Mouse (Mus musculus): ENCODE results near the gene Bend6. TPM values are rescaled to one million over a fixed set of nuclear protein-coding genes. Genes with fewer than 3 reads are reported as not detected.
"Not testable (repeated sequence)": the region's sequence is repeated elsewhere in the genome, so short reads cannot be mapped to it uniquely, and the experiment has no call there.

Bend6 gene
- polyA plus RNA-seq, 1 experiment from 2014 or later, result 0.61 TPM

- ATAC-seq (replicated peaks; ENCODE audit: low FRiP score, low TSS enrichment, low read depth) (no peak), DNase-seq (ENCODE audit: low spot score) (no peak)
- Histone ChIP-seq H3K4me2 (ENCODE audit: low read length) (no peak overlapping the region), H3K4me3 (ENCODE audit: low read depth, low read length) (no peak overlapping the region), H3K4me1 (replicated peaks; ENCODE audit: control insufficient read depth, insufficient read depth, low read length) (no peaks in the 10 kb centered on the region), H3K9me3 (ENCODE audit: control insufficient read depth, low read length) (no peaks in the 10 kb centered on the region), H3K27me3 (replicated peaks; ENCODE audit: control insufficient read depth, insufficient read depth, low read length) (no peaks in the 10 kb centered on the region), H3K9ac (ENCODE audit: low read length) (no peak overlapping the region), H3K36me3 (ENCODE audit: control insufficient read depth, insufficient read depth, low read length) (no peaks in the 10 kb centered on the region), H3K27ac (ENCODE audit: low read depth) (no peak overlapping the region)
- WGBS, result 88% methylated on average over 3 of the region's 3 CpGs
These were observed 38.2 kb downstream of the Bend6 start for GRCm38 (mm10) chr1:33869437-33869836.

GRCm38 (mm10) chr1:33869031-33869430, 38.6 kb downstream of the Bend6 start:
- Histone ChIP-seq H3K4me3 (ENCODE audit: low read depth, low read length) (no peak overlapping the region), H3K9ac (ENCODE audit: low read length) (no peak overlapping the region), H3K36me3 (ENCODE audit: control insufficient read depth, insufficient read depth, low read length) (no peaks in the 10 kb centered on the region), H3K4me1 (replicated peaks; ENCODE audit: control insufficient read depth, insufficient read depth, low read length) (no peaks in the 10 kb centered on the region), H3K27ac (ENCODE audit: low read depth) (no peak overlapping the region), H3K27me3 (replicated peaks; ENCODE audit: control insufficient read depth, insufficient read depth, low read length) (no peaks in the 10 kb centered on the region), H3K9me3 (ENCODE audit: control insufficient read depth, low read length) (no peaks in the 10 kb centered on the region), H3K4me2 (ENCODE audit: low read length) (no peak overlapping the region)
- DNase-seq (ENCODE audit: low spot score) (no peak), ATAC-seq (replicated peaks; ENCODE audit: low FRiP score, low TSS enrichment, low read depth) (no peak)
- whole genome bisulfite sequencing, result 82% methylated on average over 2 of the region's 2 CpGs

DNA sequence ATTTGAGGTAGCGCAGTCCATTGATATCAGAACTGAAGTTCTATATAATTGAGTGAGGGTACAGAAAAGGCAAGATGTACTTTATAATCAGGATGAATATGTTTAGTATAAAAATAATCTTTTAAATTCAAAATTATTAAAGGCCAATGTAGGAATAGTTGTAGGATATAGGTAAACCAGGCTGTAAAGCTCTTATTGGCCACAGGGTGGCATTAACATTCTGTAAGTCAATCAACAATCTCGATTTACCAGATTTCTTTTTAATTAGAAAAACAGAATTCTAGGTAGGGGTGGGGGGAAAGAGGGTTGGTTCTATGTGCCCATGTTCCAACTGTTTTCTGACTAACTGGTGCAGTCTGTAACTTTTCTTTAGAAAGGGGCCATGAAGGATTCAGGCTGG, 60.8 kb downstream of the Bend6 start:
- Histone ChIP-seq H3K9me3 (ENCODE audit: control insufficient read depth, low read length) (no peaks in the 10 kb centered on the region), H3K27me3 (replicated peaks; ENCODE audit: control insufficient read depth, insufficient read depth, low read length) (no peaks in the 10 kb centered on the region), H3K27ac (ENCODE audit: low read depth) (no peak overlapping the region), H3K4me3 (ENCODE audit: low read depth, low read length) (no peak overlapping the region), H3K4me1 (replicated peaks; ENCODE audit: control insufficient read depth, insufficient read depth, low read length) (no peaks in the 10 kb centered on the region), H3K36me3 (ENCODE audit: control insufficient read depth, insufficient read depth, low read length) (no peaks in the 10 kb centered on the region), H3K4me2 (ENCODE audit: low read length) (no peak overlapping the region), H3K9ac (ENCODE audit: low read length) (no peak overlapping the region)
- DNase-seq (ENCODE audit: low spot score) (no peak), ATAC-seq (replicated peaks; ENCODE audit: low FRiP score, low TSS enrichment, low read depth) (no peak)
- 91% methylated on average over 2 of the region's 2 CpGs for WGBS

DNA sequence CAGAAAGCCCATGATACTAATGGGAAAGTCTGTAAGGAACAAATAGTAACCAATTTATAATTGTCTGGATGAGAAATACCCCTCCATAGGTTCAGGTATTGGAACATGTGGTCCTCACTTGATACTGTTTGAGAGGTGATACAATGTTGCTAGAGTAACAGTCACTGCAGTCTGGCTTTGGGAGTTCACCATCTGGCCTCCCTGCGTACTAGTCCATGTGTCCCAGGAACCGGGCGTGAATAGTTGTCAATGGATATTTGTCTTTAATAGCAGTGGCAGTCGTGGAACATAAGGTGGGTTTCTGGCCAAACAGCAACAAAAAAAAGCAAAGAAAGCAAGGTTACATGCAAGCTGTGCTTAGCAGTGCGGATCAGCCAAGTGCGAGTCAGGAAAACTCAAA, 63.8 kb downstream of the Bend6 start:
- H3K27me3 ChIP-seq (replicated peaks; ENCODE audit: control insufficient read depth, insufficient read depth, low read length), result no peaks in the 10 kb centered on the region
- no peak overlapping the region for H3K4me2 ChIP-seq (ENCODE audit: low read length)
- no peaks in the 10 kb centered on the region for H3K36me3 ChIP-seq (ENCODE audit: control insufficient read depth, insufficient read depth, low read length)
- H3K9ac ChIP-seq (ENCODE audit: low read length), result no peak overlapping the region
- H3K27ac ChIP-seq (ENCODE audit: low read depth), result no peak overlapping the region
- ATAC-seq (replicated peaks; ENCODE audit: low FRiP score, low TSS enrichment, low read depth), result no peak
- H3K4me3 ChIP-seq (ENCODE audit: low read depth, low read length), result no peak overlapping the region
- no peaks in the 10 kb centered on the region for H3K9me3 ChIP-seq (ENCODE audit: control insufficient read depth, low read length)
- no peak for DNase-seq (ENCODE audit: low spot score)
- H3K4me1 ChIP-seq (replicated peaks; ENCODE audit: control insufficient read depth, insufficient read depth, low read length), result no peaks in the 10 kb centered on the region
- 79% methylated on average over 6 of the region's 6 CpGs for WGBS

GRCm38 (mm10) chr1:33838952-33839351, 68.7 kb downstream of the Bend6 start:
- not testable (repeated sequence) for ATAC-seq (replicated peaks; ENCODE audit: low FRiP score, low TSS enrichment, low read depth); H3K36me3 ChIP-seq (ENCODE audit: control insufficient read depth, insufficient read depth, low read length); H3K4me3 ChIP-seq (ENCODE audit: low read depth, low read length); H3K4me2 ChIP-seq (ENCODE audit: low read length); H3K9me3 ChIP-seq (ENCODE audit: control insufficient read depth, low read length); H3K9ac ChIP-seq (ENCODE audit: low read length); H3K27ac ChIP-seq (ENCODE audit: low read depth); H3K4me1 ChIP-seq (replicated peaks; ENCODE audit: control insufficient read depth, insufficient read depth, low read length); H3K27me3 ChIP-seq (replicated peaks; ENCODE audit: control insufficient read depth, insufficient read depth, low read length); DNase-seq (ENCODE audit: low spot score)
- WGBS, result 97% methylated on average over 14 of the region's 14 CpGs

DNA sequence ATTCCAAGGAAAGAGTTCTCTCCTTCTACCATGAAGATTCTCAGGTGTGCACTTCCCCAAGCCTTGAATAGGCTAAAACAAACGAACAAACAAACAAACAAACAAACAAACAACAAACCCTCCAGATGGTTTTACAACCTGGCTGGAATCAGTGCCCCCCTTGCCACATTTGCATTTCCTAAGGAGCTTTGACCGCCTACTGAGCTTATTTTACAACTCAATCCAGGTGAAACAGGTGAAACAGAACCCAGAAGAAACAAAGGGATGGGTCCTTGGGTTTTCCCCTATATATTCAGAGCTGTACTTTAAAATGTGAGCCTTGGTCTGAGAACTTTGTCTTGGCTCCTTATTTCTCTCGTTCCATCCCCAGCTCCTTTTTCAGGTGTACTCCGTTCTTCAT, 77.0 kb downstream of the Bend6 start:
- Histone ChIP-seq H3K36me3 (ENCODE audit: control insufficient read depth, insufficient read depth, low read length) (no peaks in the 10 kb centered on the region), H3K27ac (ENCODE audit: low read depth) (no peak overlapping the region), H3K4me3 (ENCODE audit: low read depth, low read length) (no peak overlapping the region), H3K9ac (ENCODE audit: low read length) (no peak overlapping the region), H3K4me2 (ENCODE audit: low read length) (no peak overlapping the region), H3K27me3 (replicated peaks; ENCODE audit: control insufficient read depth, insufficient read depth, low read length) (no peaks in the 10 kb centered on the region), H3K4me1 (replicated peaks; ENCODE audit: control insufficient read depth, insufficient read depth, low read length) (no peaks in the 10 kb centered on the region), H3K9me3 (ENCODE audit: control insufficient read depth, low read length) (no peaks in the 10 kb centered on the region)
- ATAC-seq (replicated peaks; ENCODE audit: low FRiP score, low TSS enrichment, low read depth), result no peak
- DNase-seq (ENCODE audit: low spot score), result no peak
- WGBS, result 70% methylated on average over 4 of the region's 4 CpGs

DNA sequence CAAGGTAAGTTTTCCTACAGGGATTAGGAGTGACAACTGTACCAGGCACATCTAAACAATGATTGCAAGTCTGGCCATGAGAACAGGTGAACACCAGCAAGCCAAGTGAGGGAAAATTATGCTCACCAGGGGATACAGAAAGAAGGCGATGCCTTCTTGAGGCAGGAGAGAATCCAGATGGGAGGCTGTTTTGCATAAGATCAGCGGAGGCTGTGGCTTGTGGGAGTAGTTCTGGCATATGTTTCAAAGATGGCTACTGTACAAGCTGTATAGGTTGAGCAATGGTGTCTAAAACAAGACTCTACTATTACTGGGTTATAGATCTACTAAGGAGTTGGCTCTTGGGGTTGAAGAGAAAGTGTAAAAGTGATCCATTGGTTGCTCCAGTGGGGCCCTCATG, 89.7 kb downstream of the Bend6 start:
- Histone ChIP-seq H3K9me3 (ENCODE audit: control insufficient read depth, low read length) (no peaks in the 10 kb centered on the region), H3K4me2 (ENCODE audit: low read length) (no peak overlapping the region), H3K36me3 (ENCODE audit: control insufficient read depth, insufficient read depth, low read length) (peaks cover 3% of the 10 kb centered on the region), H3K4me3 (ENCODE audit: low read depth, low read length) (no peak overlapping the region), H3K27ac (ENCODE audit: low read depth) (no peak overlapping the region), H3K4me1 (replicated peaks; ENCODE audit: control insufficient read depth, insufficient read depth, low read length) (peaks cover 8% of the 10 kb centered on the region), H3K9ac (ENCODE audit: low read length) (no peak overlapping the region), H3K27me3 (replicated peaks; ENCODE audit: control insufficient read depth, insufficient read depth, low read length) (no peaks in the 10 kb centered on the region)
- ATAC-seq (replicated peaks; ENCODE audit: low FRiP score, low TSS enrichment, low read depth) (no peak), DNase-seq (ENCODE audit: low spot score) (no peak)
- WGBS, result 84% methylated on average over 2 of the region's 2 CpGs

- Histone ChIP-seq H3K9ac (ENCODE audit: low read length) (peak within 1 kb of the TSS; percentile 96), H3K27me3 (replicated peaks; ENCODE audit: control insufficient read depth, insufficient read depth, low read length) (no peaks in the 10 kb centered on the region), H3K4me3 (ENCODE audit: low read depth, low read length) (peak within 1 kb of the TSS; percentile 87), H3K4me2 (ENCODE audit: low read length) (peak within 1 kb of the TSS; percentile 67), H3K9me3 (ENCODE audit: control insufficient read depth, low read length) (no peaks in the 10 kb centered on the region), H3K36me3 (ENCODE audit: control insufficient read depth, insufficient read depth, low read length) (peaks cover 34% of the 10 kb centered on the region), H3K27ac (ENCODE audit: low read depth) (peak within 1 kb of the TSS; percentile 93), H3K4me1 (replicated peaks; ENCODE audit: control insufficient read depth, insufficient read depth, low read length) (peaks cover 17% of the 10 kb centered on the region)
- peak; percentile 96 for DNase-seq (ENCODE audit: low spot score)
- WGBS, result 1% methylated on average over 81 of the region's 85 CpGs
- peak; percentile 92 for ATAC-seq (replicated peaks; ENCODE audit: low FRiP score, low TSS enrichment, low read depth)
These were observed 93.5 kb downstream of the Bend6 start, which contains the start of gene Zfp451 for GRCm38 (mm10) chr1:33813868-33814794. Gene Zfp451 (minus strand): TSS chr1:33814595.

DNA sequence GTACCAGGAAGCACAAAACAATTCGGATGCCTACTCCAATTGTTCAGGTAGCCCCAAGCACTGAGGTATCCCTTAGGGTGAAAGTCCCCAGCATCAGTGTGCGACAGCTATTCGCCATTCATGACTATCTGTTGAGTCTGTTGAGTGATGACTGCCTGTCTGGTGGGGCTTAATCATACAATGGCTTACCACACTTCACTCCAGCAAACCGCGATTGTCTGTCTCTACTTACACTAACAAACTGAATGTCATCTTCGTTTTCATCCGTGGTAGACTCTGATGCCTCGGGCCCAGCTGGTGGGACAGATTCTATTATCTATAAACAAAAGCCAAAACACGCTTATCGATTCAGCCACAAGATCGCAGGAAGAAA, 94.1 kb downstream of the Bend6 start:
- no peak for ATAC-seq (replicated peaks; ENCODE audit: low FRiP score, low TSS enrichment, low read depth)
- Histone ChIP-seq H3K27me3 (replicated peaks; ENCODE audit: control insufficient read depth, insufficient read depth, low read length) (no peaks in the 10 kb centered on the region), H3K4me1 (replicated peaks; ENCODE audit: control insufficient read depth, insufficient read depth, low read length) (peaks cover 17% of the 10 kb centered on the region), H3K4me3 (ENCODE audit: low read depth, low read length) (peak overlapping the region; percentile 87), H3K9ac (ENCODE audit: low read length) (peak overlapping the region; percentile 96), H3K9me3 (ENCODE audit: control insufficient read depth, low read length) (no peaks in the 10 kb centered on the region), H3K4me2 (ENCODE audit: low read length) (peak overlapping the region; percentile 67), H3K36me3 (ENCODE audit: control insufficient read depth, insufficient read depth, low read length) (peaks cover 39% of the 10 kb centered on the region), H3K27ac (ENCODE audit: low read depth) (peak overlapping the region; percentile 93)
- no peak for DNase-seq (ENCODE audit: low spot score)
- WGBS, result 8% methylated on average over 11 of the region's 11 CpGs
